8 mouse cellular contexts compared by ENCODE assay signal in genomic region chr1:192835211-192835681, GRCm38 (mm10). TPM values are rescaled to one million over a fixed set of nuclear protein-coding genes. Genes with fewer than 3 reads are reported as not detected.
DNase-seq lines count a peak whose midpoint lies in the region; ATAC-seq and TF ChIP-seq lines count a peak whose summit lies in the region.

No protein-coding gene starts in this region.

- WGBS in heart, embryonic 12.5 days, result 5% methylated on average over 18 of the region's 18 CpGs
- 3% methylated on average over 18 of the region's 18 CpGs for WGBS in intestine, embryonic 15.5 days
- WGBS in midbrain, embryonic 11.5 days, result 3% methylated on average over 18 of the region's 18 CpGs

- intact Hi-C loops in heart, postnatal 25 days (cut with DNase I), result no loop called here

- no peak for TF ChIP-seq POLR2A in ES-Bruce4 (IDR thresholded peaks at IDR 0.05; ENCODE audit: insufficient read depth, low read length)

- H3K27ac ChIP-seq in heart, embryonic 12.5 days (ENCODE audit: poor library complexity, severe bottlenecking), result no peak overlapping the region
- H3K27ac ChIP-seq in ES-Bruce4 (ENCODE audit: insufficient read depth, low read length), result no peak overlapping the region
- H3K27ac ChIP-seq in intestine, embryonic 15.5 days, result peak overlapping the region; percentile 88
- peak overlapping the region; percentile 82 for H3K27ac ChIP-seq in midbrain, embryonic 11.5 days (ENCODE audit: low read depth, low read length)

- H3K4me2 ChIP-seq in heart, embryonic 12.5 days, result peak overlapping the region; percentile 84
- H3K4me2 ChIP-seq in intestine, embryonic 15.5 days (replicated peaks), result peak overlapping the region; percentile 98
- H3K4me2 ChIP-seq in midbrain, embryonic 11.5 days, result peak overlapping the region; percentile 60

- no peak for TF ChIP-seq EP300 in ES-Bruce4 (IDR thresholded peaks at IDR 0.05; ENCODE audit: insufficient read depth, low read depth, low read length)

- peak overlapping the region; percentile 62 for H3K9ac ChIP-seq in heart, embryonic 12.5 days
- H3K9ac ChIP-seq in ES-Bruce4 (ENCODE audit: low read depth, poor library complexity, severe bottlenecking), result no peak overlapping the region
- H3K9ac ChIP-seq in intestine, embryonic 15.5 days, result peak overlapping the region; percentile 61
- H3K9ac ChIP-seq in midbrain, embryonic 11.5 days (ENCODE audit: low read length), result peak overlapping the region; percentile 68

- no peak for DNase-seq in heart, postnatal 25 days (ENCODE audit: low spot score)
- DNase-seq in embryo, embryonic 10.5 days (ENCODE audit: low spot score), result peak; percentile 71
- peak; percentile 98 for DNase-seq in midbrain, embryonic 11.5 days (ENCODE audit: low spot score, missing footprints)
- peak; percentile 8 for DNase-seq in thymus, postnatal 25 days
- no peak for DNase-seq in adrenal gland, adult 2 months

- 0 out of 2 replicates have a peak, but pooled peaks have one; percentile 54 for ATAC-seq in heart, embryonic 12.5 days (ENCODE audit: insufficient number of reproducible peaks, low FRiP score)
- ATAC-seq in intestine, embryonic 15.5 days, result peak; percentile 54
- peak; percentile 64 for ATAC-seq in midbrain, embryonic 11.5 days (ENCODE audit: low FRiP score)

- TF ChIP-seq CTCF in ES-Bruce4 (IDR thresholded peaks at IDR 0.05; ENCODE audit: low read depth, low read length), result no peak

- no peaks in the 10 kb centered on the region for H3K9me3 ChIP-seq in heart, embryonic 12.5 days (replicated peaks)
- no peaks in the 10 kb centered on the region for H3K9me3 ChIP-seq in ES-Bruce4 (replicated peaks; ENCODE audit: control insufficient read depth, insufficient read depth, low read length, poor library complexity, severe bottlenecking)
- H3K9me3 ChIP-seq in intestine, embryonic 15.5 days, result no peaks in the 10 kb centered on the region
- no peaks in the 10 kb centered on the region for H3K9me3 ChIP-seq in midbrain, embryonic 11.5 days (ENCODE audit: control insufficient read depth, low read length)

- H3K27me3 ChIP-seq in heart, embryonic 12.5 days (replicated peaks), result peaks cover 46% of the 10 kb centered on the region
- H3K27me3 ChIP-seq in ES-Bruce4 (ENCODE audit: control insufficient read depth, insufficient read depth, low read length, poor library complexity, severe bottlenecking), result peaks cover 8% of the 10 kb centered on the region
- H3K27me3 ChIP-seq in intestine, embryonic 15.5 days (replicated peaks), result peaks cover 11% of the 10 kb centered on the region
- H3K27me3 ChIP-seq in midbrain, embryonic 11.5 days (ENCODE audit: control insufficient read depth, insufficient read depth, low read length), result peaks cover 21% of the 10 kb centered on the region

- H3K4me3 ChIP-seq in heart, embryonic 12.5 days, result peak overlapping the region; percentile 56
- H3K4me3 ChIP-seq in ES-Bruce4 (ENCODE audit: low read depth, low read length), result peak overlapping the region; percentile 48
- H3K4me3 ChIP-seq in intestine, embryonic 15.5 days (replicated peaks), result peak overlapping the region; percentile 48
- peak overlapping the region; percentile 29 for H3K4me3 ChIP-seq in midbrain, embryonic 11.5 days (ENCODE audit: low read depth, low read length)

- H3K36me3 ChIP-seq in heart, embryonic 12.5 days, result no peaks in the 10 kb centered on the region
- no peaks in the 10 kb centered on the region for H3K36me3 ChIP-seq in ES-Bruce4 (ENCODE audit: control insufficient read depth, insufficient read depth, low read length, poor library complexity, severe bottlenecking)
- H3K36me3 ChIP-seq in intestine, embryonic 15.5 days, result no peaks in the 10 kb centered on the region
- H3K36me3 ChIP-seq in midbrain, embryonic 11.5 days (ENCODE audit: control insufficient read depth, insufficient read depth, low read length), result no peaks in the 10 kb centered on the region

- H3K4me1 ChIP-seq in heart, embryonic 12.5 days (replicated peaks), result peaks cover 29% of the 10 kb centered on the region
- peaks cover 2% of the 10 kb centered on the region for H3K4me1 ChIP-seq in ES-Bruce4 (ENCODE audit: control insufficient read depth, insufficient read depth, low read length)
- peaks cover 39% of the 10 kb centered on the region for H3K4me1 ChIP-seq in intestine, embryonic 15.5 days (replicated peaks)
- peaks cover 26% of the 10 kb centered on the region for H3K4me1 ChIP-seq in midbrain, embryonic 11.5 days (ENCODE audit: control insufficient read depth, insufficient read depth, low read length)

RNA-seq across cellular contexts. Expression of gene Sertad4, which starts 20.3 kb away (rescaled TPM):
- 18.1 and 18.8 TPM in 2 replicates for polyA plus RNA-seq in heart, embryonic 12.5 days (2016; fragmentation: Nextera tagmentation; extraction: Ambion mirVana)
- 1 to 10 TPM; 3.9 to 5.7 TPM for total RNA-seq in heart, postnatal 25 days (2021)
- 12.0 and 12.9 TPM in 2 replicates for polyA plus RNA-seq in ES-Bruce4 (2011; ENCODE audit: insufficient read depth, insufficient read length, low read depth, missing spikeins)
- 12.8 and 14.2 TPM in 2 replicates for polyA plus RNA-seq in intestine, embryonic 15.5 days (2015; fragmentation: Nextera tagmentation; extraction: Ambion mirVana)
- 14.3 and 14.9 TPM in 2 replicates for polyA plus RNA-seq in midbrain, embryonic 11.5 days (2014; fragmentation: Nextera tagmentation; extraction: Ambion mirVana)
- 1 to 10 TPM; 4.4 to 7.9 TPM for total RNA-seq in adrenal gland, adult 2 months (2021)
- polyA plus RNA-seq in adrenal gland, adult 2 months (2012; rRNA removed), result 4.1 and 5.2 TPM in 2 replicates

Comparison
In these comparisons a context has a peak if more than half of its experiments do, and no peak if none do; other contexts are left out.
1. H3K27ac ChIP-seq: peak in intestine, embryonic 15.5 days (single experiment) and midbrain, embryonic 11.5 days (single experiment); none in heart, embryonic 12.5 days (single experiment) and ES-Bruce4 (single experiment).
2. DNase-seq: peak in embryo, embryonic 10.5 days (single experiment), midbrain, embryonic 11.5 days (single experiment) and thymus, postnatal 25 days (single experiment); none in heart, postnatal 25 days (single experiment) and adrenal gland, adult 2 months (single experiment).
3. Peak in every context shown above with its lines, with median percentiles within 50 percentile points of each other: ATAC-seq, H3K4me2 ChIP-seq and H3K4me3 ChIP-seq.